Mouse (Mus musculus) cerebellum, adult 9-10 months (tissue): Measurements from ENCODE around the gene Atxn1.

ENCODE experiments used
- DNase-seq: peaks from one replicate; pipeline ENCODE4 v3.0.0; 2022

Gene Atxn1

GRCm38 (mm10) chr13:45659813-45660212 is 305.0 kb downstream of the Atxn1 start:
- DNase-seq = no peak

- no peak for DNase-seq
Measured at GRCm38 (mm10) chr13:45658343-45658742, 306.5 kb downstream of the Atxn1 start.

GRCm38 (mm10) chr13:45657176-45657575 is 307.6 kb downstream of the Atxn1 start:
- no peak for DNase-seq

- no peak for DNase-seq
Measured at GRCm38 (mm10) chr13:45651652-45652241, 313.1 kb downstream of the Atxn1 start.

GRCm38 (mm10) chr13:45649197-45649812 is 315.5 kb downstream of the Atxn1 start:
- DNase-seq = no peak

GRCm38 (mm10) chr13:45643780-45644395 is 320.9 kb downstream of the Atxn1 start:
- no peak for DNase-seq

- DNase-seq = no peak
Measured at GRCm38 (mm10) chr13:45642913-45643312, 321.9 kb downstream of the Atxn1 start.

- DNase-seq = no peak
Measured at GRCm38 (mm10) chr13:45640431-45640830, 324.4 kb downstream of the Atxn1 start.

GRCm38 (mm10) chr13:45638281-45638680 is 326.5 kb downstream of the Atxn1 start:
- no peak for DNase-seq

GRCm38 (mm10) chr13:45637324-45637723 is 327.5 kb downstream of the Atxn1 start:
- DNase-seq = no peak

GRCm38 (mm10) chr13:45636435-45636834 is 328.4 kb downstream of the Atxn1 start:
- DNase-seq = no peak

- no peak for DNase-seq
Measured at GRCm38 (mm10) chr13:45633918-45634317, 330.9 kb downstream of the Atxn1 start.

- DNase-seq = peak; percentile 29
Measured at GRCm38 (mm10) chr13:45632133-45632532, 332.7 kb downstream of the Atxn1 start.

- DNase-seq = no peak
Measured at GRCm38 (mm10) chr13:45630518-45631290, 334.1 kb downstream of the Atxn1 start.

GRCm38 (mm10) chr13:45629750-45630149 is 335.1 kb downstream of the Atxn1 start:
- no peak for DNase-seq

- DNase-seq = no peak
Measured at GRCm38 (mm10) chr13:45628341-45628740, 336.5 kb downstream of the Atxn1 start.

- DNase-seq = no peak
Measured at GRCm38 (mm10) chr13:45627206-45627751, 337.5 kb downstream of the Atxn1 start.

GRCm38 (mm10) chr13:45625740-45626139 is 339.1 kb downstream of the Atxn1 start:
- no peak for DNase-seq

GRCm38 (mm10) chr13:45623846-45624245 is 341.0 kb downstream of the Atxn1 start:
- no peak for DNase-seq

GRCm38 (mm10) chr13:45622871-45623546 is 341.8 kb downstream of the Atxn1 start:
- peak; percentile 52 for DNase-seq

GRCm38 (mm10) chr13:45620687-45621086 is 344.1 kb downstream of the Atxn1 start:
- DNase-seq = no peak

- DNase-seq = no peak
Measured at GRCm38 (mm10) chr13:45620281-45620680, 344.5 kb downstream of the Atxn1 start.

GRCm38 (mm10) chr13:45617988-45618387 is 346.8 kb downstream of the Atxn1 start:
- no peak for DNase-seq
